Mouse (Mus musculus) WW6 (cell line): ENCODE measurements at regions not wholly inside any gene's neighbourhood (a gene's known extent, or its start where the extent isn't known, plus 50 kb on each side); places are given as distances from the start of the nearest gene placed in this dataset.

ENCODE experiments used
- DNase-seq: peaks from one replicate; pipeline ENCODE4 v3.0.0-alpha.2; 2013; ENCODE audit warnings: low read depth, low spot score

DNA sequence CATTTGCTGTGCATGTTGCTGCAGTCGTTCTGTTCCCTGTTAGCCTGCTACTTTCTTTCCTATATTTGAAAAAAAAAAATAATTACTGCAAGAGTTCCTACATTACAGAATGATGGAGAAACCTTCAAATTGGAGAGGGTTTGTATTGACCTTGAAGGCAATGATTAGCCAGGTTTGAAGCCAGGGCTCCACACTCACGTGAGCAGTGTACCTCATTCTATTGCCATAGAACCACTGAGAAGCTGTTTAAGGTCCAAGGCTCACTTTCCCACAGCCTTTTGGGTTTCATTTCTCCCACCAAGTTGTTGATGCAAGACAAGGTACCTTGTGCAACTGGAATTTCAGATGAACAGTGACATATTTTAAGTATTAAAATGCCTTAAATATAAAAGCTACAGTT, 1095.2 kb downstream of the Car8 start:
- DNase-seq, result no peak

- no peak for DNase-seq
These were observed 1096.1 kb downstream of the Car8 start for GRCm38 (mm10) chr4:7142781-7143180.

GRCm38 (mm10) chr4:7112159-7112558, 1126.7 kb downstream of the Car8 start:
- no peak for DNase-seq

DNA sequence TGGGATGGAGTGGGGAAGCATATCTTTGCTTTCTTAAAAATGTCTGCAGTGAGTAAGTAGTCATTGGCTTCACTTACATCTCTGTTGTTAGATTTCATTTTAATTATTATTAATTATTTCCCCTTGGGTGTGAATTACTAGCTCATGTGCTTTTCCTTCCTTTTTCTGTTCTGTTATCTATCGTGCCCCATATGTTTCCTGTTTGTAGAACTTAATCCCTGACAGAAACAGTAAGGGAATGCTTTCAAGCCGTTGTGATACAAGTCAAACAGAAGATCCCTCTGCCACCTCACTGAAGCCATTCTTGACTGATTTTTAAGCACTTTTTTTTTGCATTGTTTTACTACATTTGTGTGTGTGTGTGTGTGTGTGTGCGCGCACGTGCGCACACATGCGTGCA, 1145.9 kb downstream of the Car8 start:
- no peak for DNase-seq

- DNase-seq, result no peak
These were observed 1147.5 kb downstream of the Car8 start for GRCm38 (mm10) chr4:7091201-7091814.
